Mouse (Mus musculus) left cerebral cortex, adult 9 months (tissue): ENCODE measurements at regions not wholly inside any gene's neighbourhood (a gene's known extent, or its start where the extent isn't known, plus 50 kb on each side); places are given as distances from the start of the nearest gene placed in this dataset.
A peak's percentile ranks its signal among the peaks of the same experiment; 100 is the strongest.
"Not testable (repeated sequence)": the region's sequence is repeated elsewhere in the genome, so short reads cannot be mapped to it uniquely, and the experiment has no call there.

Experiments used
- DNase-seq, 2 experiments: peaks; one replicate each; pipeline ENCODE4 v3.0.0; 2022; ENCODE audit warnings: low spot score in 2 of 2

DNA sequence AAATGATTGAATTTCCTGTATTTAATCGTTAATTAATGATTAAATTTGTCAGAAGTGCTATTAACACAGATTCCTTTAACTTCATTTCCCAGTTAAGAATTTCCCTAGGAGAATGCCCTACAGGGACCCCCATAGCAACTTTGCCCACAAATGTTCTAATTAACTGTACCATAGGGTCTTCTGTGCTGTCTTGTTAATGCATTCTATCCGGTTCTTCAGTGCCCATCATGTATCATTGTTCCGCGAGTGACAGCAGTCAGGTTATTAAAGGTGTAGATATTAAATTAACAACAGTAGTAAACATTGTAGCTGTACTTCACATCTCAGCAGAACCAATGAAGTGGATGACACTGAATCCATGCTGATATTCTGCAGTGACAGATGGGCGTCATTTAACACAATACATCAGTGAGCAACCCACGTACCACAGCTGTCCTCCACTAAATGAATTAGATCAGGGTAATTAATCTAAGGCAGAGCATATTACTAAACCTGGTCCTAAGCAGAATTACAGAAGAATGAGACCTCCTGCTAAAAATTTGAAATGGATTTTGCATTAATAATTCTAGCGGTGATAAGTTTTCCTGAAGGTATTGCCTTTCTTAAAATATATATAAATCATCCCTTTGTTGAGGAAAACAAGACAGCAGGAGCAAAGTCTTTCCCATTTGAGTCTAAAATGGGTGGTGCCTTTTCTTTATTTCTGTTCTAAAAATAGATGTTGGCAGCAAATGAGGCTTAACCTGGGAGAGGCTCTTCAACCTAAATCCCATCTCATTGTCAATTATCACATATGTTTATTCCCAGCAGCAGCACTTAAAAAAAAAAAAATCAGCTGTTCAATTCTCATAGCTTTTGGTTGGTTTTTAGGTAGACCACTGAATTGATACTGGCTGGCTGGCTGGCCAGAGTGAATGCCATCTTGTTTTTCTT is 872.3 kb downstream of the Nxph1 start:
- DNase-seq: no peak

DNA sequence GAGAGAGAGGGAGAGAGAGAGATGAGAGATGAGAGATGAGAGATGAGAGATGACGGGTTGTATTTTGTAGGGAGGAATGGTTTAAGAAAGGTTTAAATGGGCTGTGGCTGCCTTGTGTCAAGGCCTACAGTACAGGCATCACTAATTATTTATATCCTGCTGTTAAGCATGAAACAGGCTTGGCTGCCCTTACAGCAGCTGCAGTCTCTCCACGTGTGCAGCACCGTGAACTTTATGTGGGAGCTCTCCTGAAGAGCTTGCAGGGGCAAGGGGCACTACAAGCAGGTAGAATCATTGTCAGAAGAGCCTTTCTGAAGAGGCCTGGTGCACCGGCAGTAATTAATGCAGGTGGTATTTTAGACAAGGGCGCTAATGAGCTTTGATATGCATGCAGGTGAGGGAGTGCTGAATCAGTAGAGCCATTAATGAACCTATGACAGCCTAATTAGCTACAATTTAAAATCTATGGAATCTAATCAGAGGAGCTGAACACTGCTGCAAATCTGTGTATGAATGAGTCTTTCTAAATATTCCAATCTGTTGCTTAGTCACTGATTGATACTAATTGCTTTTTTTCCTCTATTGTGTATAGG is 886.7 kb downstream of the Nxph1 start:
- no peak for DNase-seq

DNA sequence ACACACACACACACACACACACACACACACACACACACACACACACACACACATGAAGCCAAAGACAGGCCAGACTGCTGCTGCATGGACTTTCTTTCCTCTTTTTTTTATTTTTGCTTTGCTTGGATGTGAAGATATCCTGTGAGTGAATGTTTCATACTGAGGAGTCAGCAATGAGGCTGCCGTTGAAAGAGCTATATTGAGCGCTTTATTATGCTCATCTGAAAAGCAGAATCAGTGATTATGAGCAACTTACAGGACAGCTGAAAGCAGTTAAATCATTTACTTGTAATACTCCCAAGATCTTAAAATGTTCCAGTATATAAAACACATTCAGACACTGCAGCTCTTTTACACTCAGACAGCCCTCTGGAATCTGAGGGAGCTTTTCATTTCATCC is 894.2 kb downstream of the Nxph1 start:
- peak in 1 of 2 experiments; percentile 1 for DNase-seq

DNA sequence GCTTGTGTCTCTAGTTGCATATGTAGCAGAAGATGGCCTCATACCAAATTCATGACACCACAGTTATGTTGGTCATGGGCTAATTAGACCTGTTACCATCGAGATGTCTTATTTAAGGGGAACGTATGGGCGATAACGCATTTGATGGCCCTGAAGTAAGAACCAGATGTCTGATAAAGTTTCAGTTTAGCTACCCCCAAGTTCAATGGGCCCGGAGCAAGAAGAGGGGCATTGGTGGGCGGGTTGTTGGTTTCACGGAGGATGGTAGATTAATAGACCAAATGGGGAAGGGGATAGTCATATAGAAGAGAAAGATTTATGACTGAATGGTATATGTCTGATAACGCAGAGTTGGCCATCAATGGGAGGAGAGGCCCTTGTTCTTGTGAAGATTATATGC is 941.6 kb downstream of the Nxph1 start:
- not testable (repeated sequence) for DNase-seq
